Mouse (Mus musculus) lung, embryonic 16.5 days (tissue): ENCODE data around the gene Mark3. TPM values are rescaled to one million over a fixed set of nuclear protein-coding genes. Genes with fewer than 3 reads are reported as not detected.
A peak's percentile ranks its signal among the peaks of the same experiment; 100 is the strongest.
"Not testable (repeated sequence)": the region's sequence is repeated elsewhere in the genome, so short reads cannot be mapped to it uniquely, and the experiment has no call there.

Source experiments
- ATAC-seq: fragments of 200-750 bp; cut with Nextera tagmentation; 2 replicates; pipeline ENCODE4 v1.8.0; 2017; ENCODE audit warnings: low read depth, mild to moderate bottlenecking, moderate library complexity
- H3K27ac ChIP-seq: fragments of 300-500 bp; sonication (generic); 2 replicates; pipeline ENCODE4 v1.5.1; 2014; ENCODE audit warnings: mild to moderate bottlenecking, control low read depth, low read length
- H3K27me3 ChIP-seq: fragments of 300-500 bp; sonication (generic); 2 replicates; pipeline ENCODE4 v1.6.1; 2014; ENCODE audit warnings: low read depth, low read length, mixed read lengths; ENCODE audit not compliant: control insufficient read depth, insufficient read depth
- H3K36me3 ChIP-seq: fragments of 300-500 bp; sonication (generic); 2 replicates; pipeline ENCODE4 v1.6.1; 2014; ENCODE audit warnings: low read length; ENCODE audit not compliant: control insufficient read depth, insufficient read depth
- H3K4me1 ChIP-seq: fragments of 300-500 bp; sonication (generic); replicated peaks from 2 replicates; pipeline ENCODE4 v1.6.1; 2014; ENCODE audit warnings: low read length, mixed read lengths; ENCODE audit not compliant: control insufficient read depth, insufficient read depth
- H3K4me2 ChIP-seq: fragments of 300-500 bp; sonication (generic); 2 replicates; pipeline ENCODE4 v1.6.1; 2014; ENCODE audit warnings: low read depth, low read length, control low read depth
- H3K4me3 ChIP-seq: fragments of 300-500 bp; sonication (generic); 2 replicates; pipeline ENCODE4 v1.5.1; 2014; ENCODE audit warnings: mild to moderate bottlenecking, low read length, control low read depth
- H3K9ac ChIP-seq: fragments of 300-500 bp; sonication (generic); 2 replicates; pipeline ENCODE4 v1.6.1; 2014; ENCODE audit warnings: low read length, control low read depth
- H3K9me3 ChIP-seq: fragments of 300-500 bp; sonication (generic); 2 replicates; pipeline ENCODE4 v1.6.1; 2016; ENCODE audit warnings: low read length; ENCODE audit not compliant: control insufficient read depth
- WGBS: fragments of 180-500 bp; shearing (Covaris S2); extraction: QIAGEN DNeasy Blood & Tissue Kit; methylation state at CpG from one replicate; pipeline ENCODE4 v1.1.7; 2014; 5-methylcytosine and 5-hydroxymethylcytosine counted together
- polyA plus RNA-seq: library from polyadenylated mRNA; unstranded; fragments of >200 nt; fragmentation: Nextera tagmentation; extraction: Ambion mirVana; gene quantifications from 2 replicates; pipeline ENCODE4 v1.2.1, GENCODE M21; 2015

The Mark3 gene
- polyA plus RNA-seq, 1 experiment from 2014 or later: 23.5 TPM

- ATAC-seq: no peak
- WGBS: 91% methylated on average over 11 of the region's 11 CpGs
Measured at GRCm38 (mm10) chr12:111655695-111656094, 81.4 kb downstream of the Mark3 start.

GRCm38 (mm10) chr12:111659331-111659730, 85.0 kb downstream of the Mark3 start:
- no peak overlapping the region for H3K4me3 ChIP-seq
- H3K9ac ChIP-seq: no peak overlapping the region
- H3K27me3 ChIP-seq: no peaks in the 10 kb centered on the region
- H3K27ac ChIP-seq: no peak overlapping the region
- ATAC-seq: no peak
- H3K4me1 ChIP-seq: peaks cover 13% of the 10 kb centered on the region
- no peaks in the 10 kb centered on the region for H3K9me3 ChIP-seq
- H3K36me3 ChIP-seq: peaks cover 15% of the 10 kb centered on the region
- whole genome bisulfite sequencing: 94% methylated on average over 4 of the region's 4 CpGs
- no peak overlapping the region for H3K4me2 ChIP-seq

More at GRCm38 (mm10) chr12:111655695-111656094, 81.4 kb downstream of the Mark3 start:
- Histone ChIP-seq H3K4me2 (no peak overlapping the region), H3K9me3 (no peaks in the 10 kb centered on the region), H3K27ac (no peak overlapping the region), H3K4me3 (no peak overlapping the region), H3K9ac (no peak overlapping the region), H3K27me3 (no peaks in the 10 kb centered on the region), H3K36me3 (peaks cover 18% of the 10 kb centered on the region), H3K4me1 (no peaks in the 10 kb centered on the region)

GRCm38 (mm10) chr12:111660628-111661027, 86.3 kb downstream of the Mark3 start:
- Histone ChIP-seq H3K9ac (no peak overlapping the region), H3K4me1 (peaks cover 26% of the 10 kb centered on the region)

GRCm38 (mm10) chr12:111661554-111661953, 87.2 kb downstream of the Mark3 start:
- not testable (repeated sequence) for H3K4me2 ChIP-seq, H3K27me3 ChIP-seq, H3K9me3 ChIP-seq, ATAC-seq, H3K4me3 ChIP-seq, H3K9ac ChIP-seq, H3K36me3 ChIP-seq, H3K27ac ChIP-seq
- H3K4me1 ChIP-seq: peaks cover 26% of the 10 kb centered on the region
- WGBS: 98% methylated on average over 11 of the region's 11 CpGs

More at GRCm38 (mm10) chr12:111660628-111661027, 86.3 kb downstream of the Mark3 start:
- H3K27me3 ChIP-seq: no peaks in the 10 kb centered on the region
- no peak overlapping the region for H3K27ac ChIP-seq
- ATAC-seq: no peak
- H3K4me2 ChIP-seq: no peak overlapping the region
- 86% methylated on average over 1 of the region's 1 CpGs for WGBS
- no peak overlapping the region for H3K4me3 ChIP-seq
- peaks cover 15% of the 10 kb centered on the region for H3K36me3 ChIP-seq
- no peaks in the 10 kb centered on the region for H3K9me3 ChIP-seq

GRCm38 (mm10) chr12:111663228-111664143, 89.2 kb downstream of the Mark3 start:
- Histone ChIP-seq H3K9ac (no peak overlapping the region), H3K4me1 (peaks cover 27% of the 10 kb centered on the region), H3K9me3 (no peaks in the 10 kb centered on the region), H3K4me2 (peak overlapping the region; percentile 25), H3K27ac (peak overlapping the region; percentile 95), H3K36me3 (peaks cover 2% of the 10 kb centered on the region; the same call in 1 of the 2 replicates), H3K4me3 (no peak overlapping the region), H3K27me3 (no peaks in the 10 kb centered on the region)
- WGBS: 21% methylated on average over 17 of the region's 17 CpGs
- peak; percentile 34 for ATAC-seq

GRCm38 (mm10) chr12:111664144-111664634, 89.9 kb downstream of the Mark3 start:
- H3K4me2 ChIP-seq: peak overlapping the region; percentile 25
- WGBS: 14% methylated on average over 6 of the region's 6 CpGs
- peak overlapping the region; percentile 95 for H3K27ac ChIP-seq
- peaks cover 34% of the 10 kb centered on the region for H3K4me1 ChIP-seq
- no peaks in the 10 kb centered on the region for H3K27me3 ChIP-seq
- no peaks in the 10 kb centered on the region for H3K9me3 ChIP-seq
- ATAC-seq: peak; percentile 86
- no peak overlapping the region for H3K9ac ChIP-seq
- peaks cover under 1% of the 10 kb centered on the region; the same call in 1 of the 2 replicates for H3K36me3 ChIP-seq
- no peak overlapping the region for H3K4me3 ChIP-seq

GRCm38 (mm10) chr12:111665041-111665880, 90.9 kb downstream of the Mark3 start:
- no peak overlapping the region for H3K9ac ChIP-seq
- H3K4me3 ChIP-seq: no peak overlapping the region
- no peak overlapping the region for H3K4me2 ChIP-seq
- H3K9me3 ChIP-seq: no peaks in the 10 kb centered on the region
- H3K36me3 ChIP-seq: no peaks in the 10 kb centered on the region
- peaks cover 4% of the 10 kb centered on the region; the same call in 1 of the 2 replicates for H3K27me3 ChIP-seq
- ATAC-seq: no peak
- H3K27ac ChIP-seq: peak overlapping the region; percentile 95
- H3K4me1 ChIP-seq: peaks cover 42% of the 10 kb centered on the region
- 71% methylated on average over 13 of the region's 13 CpGs for WGBS

- no peak overlapping the region for H3K4me2 ChIP-seq
- H3K9me3 ChIP-seq: no peaks in the 10 kb centered on the region
- WGBS: 76% methylated on average over 13 of the region's 13 CpGs
- ATAC-seq: no peak
- H3K27me3 ChIP-seq: peaks cover 12% of the 10 kb centered on the region; the same call in 1 of the 2 replicates
- no peak overlapping the region for H3K4me3 ChIP-seq
- peaks cover 53% of the 10 kb centered on the region for H3K4me1 ChIP-seq
- H3K27ac ChIP-seq: no peak overlapping the region
- H3K36me3 ChIP-seq: no peaks in the 10 kb centered on the region
- H3K9ac ChIP-seq: no peak overlapping the region
Measured at GRCm38 (mm10) chr12:111666380-111666779, 92.1 kb downstream of the Mark3 start.

- Histone ChIP-seq H3K4me3 (no peak overlapping the region), H3K36me3 (no peaks in the 10 kb centered on the region), H3K9me3 (no peaks in the 10 kb centered on the region), H3K4me2 (no peak overlapping the region), H3K4me1 (peaks cover 63% of the 10 kb centered on the region), H3K9ac (no peak overlapping the region), H3K27me3 (peaks cover 18% of the 10 kb centered on the region), H3K27ac (no peak overlapping the region)
- no peak for ATAC-seq
- WGBS: 82% methylated on average over 5 of the region's 5 CpGs
Measured at GRCm38 (mm10) chr12:111667421-111667820, 93.1 kb downstream of the Mark3 start.
